Mouse (Mus musculus): Measurements from ENCODE around the gene Nos3. TPM values are rescaled to one million over a fixed set of nuclear protein-coding genes. Genes with fewer than 3 reads are reported as not detected.
A peak's percentile ranks its signal among the peaks of the same experiment; 100 is the strongest.

Nos3 gene
- total RNA-seq, 2 experiments from 2014 or later: 39.5 to 40.6 TPM

DNA sequence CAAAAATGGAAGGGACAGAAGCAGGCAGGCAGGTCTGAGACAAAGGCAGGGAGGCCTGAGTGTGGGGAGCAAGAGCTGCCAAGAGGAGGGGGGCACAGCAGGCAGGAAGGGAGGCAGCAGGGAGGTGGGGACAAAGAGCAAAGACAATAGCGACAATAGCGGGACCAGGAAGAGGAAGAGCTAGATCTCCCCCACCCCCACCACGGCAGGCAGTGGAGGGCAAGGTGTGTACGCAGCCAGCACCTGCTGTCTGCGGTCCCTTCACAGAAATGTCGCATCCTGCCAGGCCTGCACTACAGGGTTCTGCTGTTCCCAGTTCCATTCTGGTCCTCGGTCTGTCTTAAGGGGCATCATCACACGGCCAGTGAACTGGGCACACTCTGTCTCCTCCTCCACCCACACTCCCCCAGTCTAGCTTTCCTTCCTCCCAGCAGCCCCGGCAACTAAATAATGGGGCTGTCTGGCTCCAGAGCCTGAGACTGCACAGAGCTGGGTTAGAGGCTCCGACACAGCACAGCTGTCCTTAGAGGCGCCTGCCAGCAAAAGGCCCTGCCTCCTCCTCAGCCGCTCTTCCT, 20.0 kb upstream of the Nos3 start:
- DNase-seq: peak; percentile 63

- no peak for DNase-seq
Measured at GRCm38 (mm10) chr5:24346313-24346712, 18.3 kb upstream of the Nos3 start.

GRCm38 (mm10) chr5:24347186-24347875, 17.3 kb upstream of the Nos3 start:
- DNase-seq: no peak

DNA sequence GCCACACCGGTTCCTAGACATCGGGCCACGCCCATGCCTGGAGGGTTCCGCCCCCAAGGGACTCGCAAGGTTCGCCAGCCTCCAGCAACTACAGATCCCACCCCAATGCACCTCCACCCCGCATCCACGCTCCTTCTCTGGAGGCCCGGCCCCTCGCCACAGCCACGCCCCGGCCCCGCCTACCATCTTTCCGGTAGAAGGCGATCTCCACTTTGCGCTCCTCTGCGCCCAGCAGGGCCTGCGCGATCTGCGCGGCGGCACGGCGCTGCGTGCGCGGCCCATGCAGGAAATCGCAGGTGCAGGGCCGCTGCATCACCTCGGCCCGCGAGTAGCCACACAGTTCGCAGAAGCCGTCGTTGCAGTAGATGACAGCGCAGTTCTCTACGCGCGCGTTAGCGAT, 16.5 kb upstream of the Nos3 start:
- DNase-seq: peak; percentile 77

- DNase-seq: peak; percentile 80
Measured at GRCm38 (mm10) chr5:24348546-24348945, 16.1 kb upstream of the Nos3 start.

DNA sequence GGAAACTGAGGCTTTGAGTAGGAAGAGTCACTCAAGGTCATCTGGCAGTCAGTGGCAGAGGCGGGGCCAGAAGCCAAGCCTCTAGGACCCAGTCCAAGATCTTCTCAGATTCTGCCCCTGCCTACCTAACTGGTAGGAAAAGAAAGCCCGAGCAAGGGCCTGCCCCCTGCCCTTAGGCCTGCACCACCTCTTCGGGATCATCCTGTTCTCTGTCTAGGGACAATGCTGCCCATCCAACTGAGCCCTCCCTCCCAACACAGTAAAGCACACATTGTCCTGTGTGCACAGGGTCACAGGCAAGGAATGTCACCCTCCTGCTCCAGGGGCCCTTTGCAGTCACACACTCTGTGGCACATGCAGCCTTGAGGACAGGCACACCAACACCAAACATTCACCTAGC, 14.5 kb upstream of the Nos3 start:
- peak; percentile 35 for DNase-seq

DNA sequence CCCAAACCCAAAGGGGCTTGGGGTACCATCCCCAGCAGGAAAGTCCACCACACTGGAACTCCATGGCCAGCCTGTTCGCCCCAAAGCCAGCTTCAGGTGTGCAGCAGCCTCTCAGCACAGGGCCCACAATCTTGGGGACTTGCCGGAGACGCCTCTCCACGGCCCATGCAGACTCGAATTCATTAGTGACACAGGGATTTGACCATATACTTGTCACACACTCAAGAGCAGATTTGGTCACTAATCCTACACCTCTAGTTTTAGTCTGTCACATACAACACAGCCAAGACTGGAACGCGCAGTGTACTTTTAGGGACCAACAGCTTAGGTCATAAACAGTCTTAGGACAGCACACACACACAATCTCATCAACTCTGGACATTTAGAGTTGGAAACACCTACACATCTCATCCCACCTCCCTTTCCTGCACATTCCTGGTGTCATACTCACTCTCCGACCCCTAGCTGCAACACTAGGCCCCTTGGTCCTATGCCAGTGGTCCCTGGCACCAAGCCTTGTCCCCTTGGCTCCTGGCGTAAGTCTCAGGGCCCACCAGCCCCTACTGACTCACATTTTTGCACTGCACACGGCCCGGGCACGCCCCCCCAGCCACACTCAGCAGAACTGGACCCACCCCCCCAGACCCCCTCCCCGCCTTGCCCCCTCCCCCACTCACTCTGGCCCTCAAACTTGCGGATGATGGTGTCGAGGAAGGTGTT, 13.9 kb upstream of the Nos3 start:
- DNase-seq: peak; percentile 76

GRCm38 (mm10) chr5:24351278-24351677, 13.3 kb upstream of the Nos3 start, which contains the start of gene Kcnh2:
Kcnh2 (minus strand) TSS chr5:24351604.
- peak; percentile 38 for DNase-seq

GRCm38 (mm10) chr5:24351701-24352171, 12.9 kb upstream of the Nos3 start:
- peak; percentile 93 for DNase-seq

GRCm38 (mm10) chr5:24352251-24352859, 12.3 kb upstream of the Nos3 start:
- DNase-seq: peak; percentile 88

GRCm38 (mm10) chr5:24353327-24353726, 11.3 kb upstream of the Nos3 start:
- no peak for DNase-seq

- DNase-seq: no peak
Measured at GRCm38 (mm10) chr5:24356764-24357163, 7.8 kb upstream of the Nos3 start.

DNA sequence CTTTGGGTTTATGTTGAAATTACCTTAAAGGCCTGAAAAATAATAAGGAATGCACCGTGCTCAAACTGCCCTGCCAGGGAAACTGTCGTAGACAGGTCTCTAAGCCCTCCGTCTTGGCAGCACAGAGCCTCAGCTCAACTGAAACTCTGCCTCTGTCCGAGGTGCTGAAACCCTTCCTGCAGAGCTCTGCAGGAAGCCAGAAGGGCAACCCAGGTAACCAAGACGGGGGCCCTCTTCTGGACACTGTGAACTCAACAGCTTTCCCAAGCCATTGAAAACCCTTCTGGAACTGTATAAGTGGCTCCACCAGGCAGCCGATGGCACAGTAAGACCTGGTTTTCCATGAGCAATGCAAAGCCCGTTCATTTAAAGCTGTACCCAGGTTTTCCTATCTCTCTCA, 7.1 kb upstream of the Nos3 start:
- DNase-seq: peak; percentile 89

DNA sequence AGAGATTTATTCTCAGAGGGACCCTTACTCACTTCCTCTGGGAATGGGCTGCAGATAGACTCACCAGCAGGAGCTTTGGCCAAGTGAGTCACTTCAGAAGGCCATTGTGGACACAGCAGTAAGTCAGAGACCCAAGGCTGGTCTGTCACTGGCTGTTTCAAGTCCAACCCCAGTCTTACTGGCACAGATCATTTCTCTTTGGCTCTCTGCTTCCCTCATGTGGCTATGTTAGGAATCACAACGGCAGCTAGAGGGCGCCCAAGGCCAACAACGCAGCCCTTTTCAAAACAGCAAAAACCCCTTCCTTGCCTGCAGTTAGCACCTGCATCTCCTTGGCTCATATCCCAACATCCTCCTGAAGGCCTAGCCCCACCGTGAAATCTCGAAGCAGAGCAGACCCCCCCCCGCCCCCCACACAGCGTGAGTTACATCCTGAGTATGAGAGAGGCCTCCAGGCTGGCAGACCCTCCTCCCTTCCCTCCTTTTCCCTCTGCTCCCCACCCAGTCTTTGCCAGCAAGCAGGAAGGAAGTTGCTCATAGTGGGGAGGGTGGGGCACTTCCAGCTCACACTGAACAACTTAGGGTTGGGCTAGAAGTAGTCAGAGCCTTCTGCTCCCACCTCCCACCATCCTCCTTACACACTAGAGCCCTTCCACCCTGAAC, 3.7 kb upstream of the Nos3 start:
- peak; percentile 92 for DNase-seq

DNA sequence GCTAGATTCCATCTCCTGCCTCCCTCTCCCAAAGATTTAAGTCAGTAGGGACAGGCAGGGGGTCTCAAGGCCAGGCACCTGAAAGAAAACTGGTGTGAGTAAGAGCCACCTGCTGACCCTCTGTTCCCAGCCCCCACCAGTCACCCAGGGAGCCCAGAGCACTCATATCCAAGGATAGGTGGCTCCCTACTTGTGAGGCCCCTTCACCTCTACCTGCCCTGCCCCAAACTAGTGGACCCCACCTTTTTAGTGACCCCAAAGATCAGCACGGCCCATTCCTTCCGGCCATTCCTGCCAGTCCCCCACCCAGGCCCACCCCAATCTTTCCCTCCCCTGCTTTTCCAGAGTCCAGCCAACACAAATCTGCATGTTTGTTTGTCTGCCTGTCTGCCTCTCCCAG, 1.1 kb upstream of the Nos3 start:
- DNase-seq: no peak

GRCm38 (mm10) chr5:24364061-24364460, 549 bp upstream of the Nos3 start:
- no peak for DNase-seq

- no peak for DNase-seq
Measured at GRCm38 (mm10) chr5:24364963-24365362, 353 bp downstream of the Nos3 start.

DNA sequence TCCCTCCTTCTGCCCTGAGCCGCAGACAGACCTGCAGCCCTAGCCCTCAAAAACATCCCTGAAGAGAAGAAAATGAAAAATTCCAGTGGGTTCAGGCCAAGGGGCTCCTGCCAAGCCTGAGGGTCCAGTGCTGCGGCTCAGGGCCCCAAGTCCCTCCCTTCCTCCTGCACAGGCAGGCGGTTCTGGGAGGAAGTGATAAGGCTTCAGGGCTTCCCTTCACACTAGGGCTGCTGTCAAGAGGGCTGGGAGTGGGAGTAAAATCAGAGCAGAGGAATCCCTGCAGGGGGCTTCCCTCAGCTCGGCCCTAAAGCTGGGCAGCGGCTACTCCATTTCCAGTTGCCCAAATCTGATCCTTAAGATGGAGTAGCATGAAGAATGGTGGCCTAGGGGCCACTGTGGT, 918 bp downstream of the Nos3 start:
- peak; percentile 46 for DNase-seq

- DNase-seq: no peak
Measured at GRCm38 (mm10) chr5:24366426-24366825, 1.8 kb downstream of the Nos3 start.

DNA sequence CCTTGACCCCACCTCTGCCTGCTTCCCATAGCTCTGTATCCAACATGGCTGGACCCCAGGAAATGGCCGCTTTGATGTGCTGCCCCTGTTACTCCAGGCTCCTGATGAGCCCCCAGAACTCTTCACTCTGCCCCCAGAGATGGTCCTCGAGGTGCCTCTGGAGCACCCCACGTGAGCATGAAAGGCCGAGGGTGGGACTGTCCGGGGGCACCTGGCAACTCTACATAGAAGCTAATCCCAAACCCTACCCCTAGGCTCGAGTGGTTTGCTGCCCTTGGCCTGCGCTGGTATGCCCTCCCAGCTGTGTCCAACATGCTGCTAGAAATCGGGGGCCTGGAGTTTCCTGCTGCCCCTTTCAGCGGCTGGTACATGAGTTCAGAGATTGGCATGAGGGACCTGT, 5.2 kb downstream of the Nos3 start:
- DNase-seq: no peak

GRCm38 (mm10) chr5:24373807-24374206, 9.2 kb downstream of the Nos3 start:
- no peak for DNase-seq

GRCm38 (mm10) chr5:24374216-24374615, 9.6 kb downstream of the Nos3 start:
- DNase-seq: peak; percentile 49

Data from heart, postnatal 4 days (tissue).